Mouse (Mus musculus): ENCODE data around the gene Ociad1.

Ociad1 gene

DNA sequence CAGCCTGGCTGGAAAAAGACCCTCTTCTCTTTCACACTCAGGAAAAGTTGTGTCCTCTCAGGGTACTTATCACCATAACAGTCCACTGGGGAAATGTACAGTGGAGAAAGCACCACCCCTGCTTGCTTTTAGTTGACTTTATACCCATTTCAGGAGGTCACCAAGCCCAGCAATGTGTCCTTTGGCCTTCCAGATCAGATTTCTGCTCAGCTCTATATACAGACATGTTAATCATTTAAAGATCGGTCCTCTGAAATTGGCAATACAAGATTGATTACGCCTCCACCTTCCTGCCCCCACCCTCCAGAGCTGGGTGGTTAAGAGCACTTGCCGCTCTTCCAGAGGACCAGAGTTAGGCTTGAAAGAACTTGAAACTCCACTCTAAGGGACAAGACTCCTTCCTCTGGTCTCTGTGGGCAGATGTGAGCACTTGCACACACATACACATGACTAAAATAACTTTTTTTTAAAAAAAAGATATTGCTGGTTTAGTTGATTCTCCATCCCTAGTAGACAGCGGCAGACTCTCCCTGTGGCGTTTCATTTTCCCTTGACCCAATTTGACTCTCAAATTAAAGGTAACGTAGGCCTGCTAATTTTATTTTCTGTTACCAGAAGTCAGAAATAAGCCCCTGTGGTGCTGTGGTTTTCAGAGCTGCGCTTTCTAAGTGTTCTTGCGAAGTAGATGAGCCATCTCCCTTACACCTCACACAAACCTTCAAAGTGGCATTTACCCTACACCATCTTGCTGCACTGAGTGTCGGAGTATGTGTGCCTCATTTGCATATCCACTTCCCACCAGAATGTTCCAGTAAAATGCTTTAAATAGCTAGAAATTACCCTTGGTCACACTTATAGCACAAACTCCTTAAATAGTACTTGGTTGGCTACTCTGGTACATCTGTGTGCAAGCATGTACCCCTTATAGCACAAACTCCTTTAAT is 47.5 kb downstream of the Ociad1 start:
- no peak for DNase-seq (ENCODE audit: low spot score)

DNA sequence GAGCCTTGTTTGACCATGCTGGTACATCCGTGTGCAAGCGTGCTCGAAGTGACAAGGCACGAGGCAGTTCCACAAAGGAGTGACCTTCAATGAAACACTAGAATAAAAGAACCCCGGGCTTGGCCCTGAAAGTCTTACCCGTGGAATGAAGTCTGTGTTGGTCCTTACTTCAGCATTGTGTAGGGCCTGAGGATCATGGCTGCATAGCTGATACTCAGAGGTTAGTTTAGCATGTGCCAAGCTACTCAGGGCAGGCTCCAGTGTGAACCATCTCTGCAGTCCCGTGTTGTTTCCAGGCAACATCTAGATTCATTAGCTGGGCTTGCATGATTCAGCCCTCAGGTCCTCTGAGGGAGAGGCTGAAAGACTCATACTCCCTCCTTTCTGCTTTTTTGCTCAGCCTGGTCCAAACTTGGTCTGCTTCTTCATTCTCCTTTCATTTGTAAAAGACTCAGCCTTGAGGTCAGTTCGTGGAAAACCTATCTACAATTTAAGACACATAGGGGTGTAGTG is 48.2 kb downstream of the Ociad1 start, which contains the start of gene Ociad2:
Gene Ociad2 (minus strand): TSS at position 306 of the 513 bp plus-strand sequence.
- no peak for DNase-seq (ENCODE audit: low spot score)

DNA sequence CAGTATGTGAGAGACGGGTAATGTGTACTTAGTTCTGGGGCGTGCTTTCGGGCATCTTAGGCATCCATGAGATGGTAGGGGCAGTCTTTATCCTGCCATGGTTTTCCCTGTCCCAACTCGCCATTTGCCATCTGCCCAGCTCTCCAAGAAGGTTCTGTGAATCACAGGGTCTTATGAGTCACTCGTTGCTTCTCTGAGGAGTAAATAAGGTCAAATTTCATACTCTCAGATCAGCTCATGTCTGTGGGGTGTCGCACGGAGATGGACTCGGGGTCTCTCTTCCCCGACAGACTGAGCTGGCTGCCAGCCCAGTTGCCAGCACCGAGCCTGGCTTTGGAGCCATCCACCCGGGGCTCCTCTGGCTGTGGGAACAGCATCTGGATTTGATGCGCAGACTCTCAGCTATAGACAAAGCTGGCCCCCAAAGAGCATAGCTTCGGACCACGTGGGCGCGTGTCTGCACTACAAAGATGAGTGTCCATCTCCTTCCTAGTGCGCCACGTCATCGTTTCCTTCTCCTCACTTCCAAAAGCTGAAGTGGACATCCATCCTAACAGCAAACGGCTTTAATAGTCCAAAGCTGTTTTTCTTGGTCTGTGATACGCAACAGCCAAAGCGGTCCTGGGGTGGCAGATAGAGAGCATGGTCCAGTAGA is 50.2 kb downstream of the Ociad1 start:
- no peak for DNase-seq (ENCODE audit: low spot score)

DNA sequence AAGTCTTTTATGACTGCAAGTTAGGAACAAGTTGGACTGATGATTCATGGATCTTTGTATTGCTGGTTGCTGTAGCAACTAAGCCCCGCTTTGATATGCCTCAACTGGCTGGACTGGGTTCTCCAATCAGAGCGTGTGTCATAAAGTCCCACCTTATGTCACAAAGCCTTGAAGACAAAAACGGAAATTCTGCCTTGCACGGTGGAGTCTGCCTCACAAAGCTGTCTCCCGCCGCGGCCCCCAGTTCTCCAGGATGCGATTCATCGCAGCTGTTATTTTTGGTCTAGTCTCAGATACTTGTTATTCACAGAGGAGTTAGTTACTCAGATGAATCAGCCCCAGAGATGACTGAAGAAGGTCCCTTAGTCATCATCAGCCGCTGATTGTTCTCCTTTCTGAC is 51.7 kb downstream of the Ociad1 start:
- DNase-seq (ENCODE audit: low spot score), result peak; percentile 68

DNA sequence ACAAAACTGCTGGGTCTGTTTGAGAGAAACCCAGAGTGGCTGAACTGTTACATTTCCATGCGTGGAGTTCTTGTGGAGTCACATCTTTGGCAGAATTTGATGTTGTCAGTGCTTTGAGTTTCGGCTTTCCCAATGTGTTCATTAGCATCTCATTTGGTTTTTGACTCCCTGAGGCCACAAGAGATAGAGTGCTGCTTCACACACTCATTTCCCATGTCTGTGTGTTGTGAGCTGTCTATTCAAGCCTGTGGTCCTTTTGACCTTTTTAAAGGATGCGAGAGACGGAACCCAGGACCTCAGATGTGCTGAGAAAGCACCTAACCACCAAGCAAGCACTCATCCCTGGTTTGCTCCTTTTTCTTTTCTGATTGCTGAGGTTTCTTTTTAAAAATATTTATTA is 52.7 kb downstream of the Ociad1 start:
- DNase-seq (ENCODE audit: low spot score), result no peak

DNA sequence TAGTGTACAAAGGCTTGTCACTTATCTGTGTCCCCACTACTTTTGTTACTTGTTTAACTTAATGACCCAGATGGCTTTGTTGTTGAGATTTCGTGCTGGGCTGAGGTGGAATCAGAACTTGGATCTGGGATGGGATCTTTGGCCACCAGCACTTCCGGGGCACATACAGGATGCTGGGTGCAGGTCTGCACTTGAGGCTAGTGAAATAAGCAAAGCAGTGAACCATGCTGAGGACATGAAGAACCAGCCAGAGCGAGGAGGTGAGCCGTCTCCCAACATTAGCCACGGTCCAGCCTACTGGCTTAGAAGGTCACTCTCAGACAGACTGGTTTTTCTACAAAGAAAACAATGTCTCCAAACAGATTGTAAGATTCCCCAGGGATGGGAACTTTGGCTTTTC is 56.9 kb downstream of the Ociad1 start:
- no peak for DNase-seq (ENCODE audit: low spot score)

DNA sequence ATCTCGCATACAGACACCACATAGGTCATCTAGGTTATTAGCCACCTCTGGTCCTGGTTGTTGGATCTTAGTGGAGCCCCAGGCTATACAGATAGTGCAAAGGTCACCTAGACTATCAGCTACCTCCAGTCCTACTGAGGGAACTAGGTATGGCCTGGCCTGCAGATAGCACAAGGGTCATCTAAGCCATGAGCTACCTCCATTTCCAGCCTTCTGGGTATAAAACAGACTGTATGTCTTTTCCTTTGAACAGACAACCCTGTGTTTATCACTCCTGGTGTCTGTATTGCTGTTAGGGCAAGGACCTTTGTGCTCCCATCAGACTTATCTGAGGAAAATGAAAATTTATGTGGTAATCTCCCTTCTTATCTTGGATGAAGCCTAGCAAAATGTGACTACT is 59.2 kb downstream of the Ociad1 start:
- DNase-seq (ENCODE audit: low spot score), result no peak

DNA sequence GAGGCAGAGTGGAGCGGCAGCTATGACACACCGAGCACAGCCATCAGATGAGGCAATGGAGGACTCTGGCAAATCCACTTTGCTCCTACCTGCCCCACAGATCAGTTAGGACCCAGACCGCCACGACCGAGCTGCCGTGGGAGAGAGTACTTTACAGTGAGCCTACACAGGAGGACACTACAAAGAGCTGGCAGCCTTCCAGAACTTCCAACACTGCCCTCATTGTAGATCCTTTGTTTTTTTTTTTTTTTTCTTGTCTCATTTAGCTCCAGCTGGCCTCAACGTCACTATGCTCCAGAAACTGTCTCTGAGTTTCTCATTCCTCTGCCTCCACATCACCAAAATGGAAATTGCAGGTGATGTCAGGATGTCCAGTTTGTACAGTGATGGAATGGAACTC is 60.9 kb downstream of the Ociad1 start:
- peak; percentile 56 for DNase-seq (ENCODE audit: low spot score)

DNA sequence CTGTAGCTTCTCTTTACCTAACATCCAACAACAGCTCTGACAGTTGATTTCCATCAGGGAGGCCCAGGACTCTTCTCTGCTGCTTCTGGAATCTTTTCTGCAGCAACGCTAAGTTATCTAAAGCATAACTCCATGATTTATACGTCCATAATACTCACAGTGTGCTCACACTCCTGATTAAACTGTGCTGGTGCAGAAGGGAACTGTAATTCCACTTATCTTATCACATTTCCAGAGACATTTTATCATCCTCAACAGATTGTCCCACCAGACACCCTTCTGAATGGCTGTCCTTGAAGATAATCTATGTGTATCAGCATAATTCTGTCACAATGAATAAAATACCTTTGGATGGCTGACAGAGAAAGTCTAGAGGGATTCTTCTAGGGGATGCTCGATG is 61.4 kb downstream of the Ociad1 start:
- no peak for DNase-seq (ENCODE audit: low spot score)

DNA sequence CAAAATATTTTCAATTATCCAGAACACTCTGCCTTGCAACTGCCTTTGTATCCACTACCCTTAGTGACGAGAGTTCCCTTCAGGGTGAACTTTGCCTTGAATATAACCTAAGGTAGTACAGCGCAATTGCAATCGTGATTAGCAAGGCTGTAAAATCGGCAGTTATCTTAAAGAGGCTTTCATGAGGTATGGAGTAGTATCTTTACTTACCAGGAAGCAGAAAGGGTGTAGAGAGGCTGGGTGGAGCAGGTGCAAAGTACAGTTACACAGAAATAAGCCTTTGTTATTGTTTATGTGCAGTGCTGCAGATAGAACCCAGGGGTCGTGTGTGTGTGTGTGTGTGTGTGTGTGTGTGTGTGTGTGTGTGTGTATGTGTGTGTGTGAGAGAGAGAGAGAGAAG is 62.8 kb downstream of the Ociad1 start:
- no peak for DNase-seq (ENCODE audit: low spot score)

DNA sequence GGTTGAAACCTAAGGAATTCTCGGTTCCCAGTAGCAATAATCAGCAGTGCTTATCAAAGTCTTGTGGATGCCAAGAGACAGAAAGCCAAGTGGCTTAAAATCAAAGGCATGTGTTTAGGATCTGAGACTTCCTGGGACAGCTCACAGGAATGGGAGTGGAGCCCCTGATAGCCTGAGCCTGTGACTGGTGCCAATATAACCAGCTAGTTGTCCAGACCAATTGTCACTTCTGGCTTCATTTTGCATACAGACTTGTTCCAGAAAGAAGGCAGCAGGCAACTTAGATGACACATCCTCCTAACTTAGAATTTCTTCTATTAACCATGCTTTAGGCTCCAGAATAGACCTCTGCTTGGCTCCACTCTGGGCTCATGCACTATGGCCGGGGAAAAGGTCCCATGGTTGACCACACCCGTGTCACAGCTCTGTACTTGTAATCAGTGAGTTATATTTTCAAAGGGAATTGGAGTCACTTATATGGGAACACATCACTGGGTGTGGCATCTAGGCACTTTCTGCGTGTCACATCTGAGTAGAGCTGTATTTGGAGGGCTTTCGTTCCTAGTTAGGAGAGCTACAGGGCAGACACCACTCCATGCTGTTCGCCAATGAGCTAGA is 66.7 kb downstream of the Ociad1 start:
- no peak for DNase-seq (ENCODE audit: low spot score)

DNA sequence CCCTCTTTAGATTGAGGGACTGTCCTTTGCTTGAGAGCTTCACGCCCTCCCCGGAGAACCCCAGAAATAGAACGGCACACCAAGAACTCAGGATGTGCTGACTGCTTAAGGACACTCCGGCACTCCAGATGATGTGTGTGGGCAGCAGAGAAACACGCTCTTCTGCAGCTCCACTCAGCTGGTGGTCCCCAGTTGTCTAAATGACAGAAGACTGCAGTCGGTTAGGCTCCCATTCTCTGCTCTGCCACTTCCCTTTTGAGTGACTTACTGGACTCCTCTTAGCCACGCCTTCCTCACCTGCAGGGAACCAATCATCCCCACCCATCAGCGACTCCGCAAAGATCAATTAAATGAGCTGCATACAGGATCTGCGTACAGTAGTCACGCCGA is 67.2 kb downstream of the Ociad1 start:
- DNase-seq (ENCODE audit: low spot score), result peak; percentile 56

DNA sequence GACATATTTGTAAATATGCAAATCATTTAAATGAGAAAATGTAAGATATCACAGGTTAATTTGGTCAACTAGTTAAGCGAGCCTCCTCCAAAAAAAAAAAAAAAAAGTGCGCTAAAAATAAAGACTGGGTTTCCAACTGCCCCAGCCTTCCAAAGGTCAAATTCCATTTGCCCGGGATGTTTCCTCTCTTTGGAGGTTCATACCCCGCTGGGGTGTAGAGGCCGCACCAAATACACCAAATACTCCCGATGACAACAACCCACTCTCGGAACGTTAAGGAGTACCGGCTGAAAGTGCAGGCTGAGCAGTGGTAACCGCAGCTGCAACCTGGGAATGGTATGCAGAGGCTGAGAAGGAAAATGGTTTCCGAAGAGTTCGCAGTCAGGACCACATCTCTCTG is 67.7 kb downstream of the Ociad1 start:
- DNase-seq (ENCODE audit: low spot score), result no peak

DNA sequence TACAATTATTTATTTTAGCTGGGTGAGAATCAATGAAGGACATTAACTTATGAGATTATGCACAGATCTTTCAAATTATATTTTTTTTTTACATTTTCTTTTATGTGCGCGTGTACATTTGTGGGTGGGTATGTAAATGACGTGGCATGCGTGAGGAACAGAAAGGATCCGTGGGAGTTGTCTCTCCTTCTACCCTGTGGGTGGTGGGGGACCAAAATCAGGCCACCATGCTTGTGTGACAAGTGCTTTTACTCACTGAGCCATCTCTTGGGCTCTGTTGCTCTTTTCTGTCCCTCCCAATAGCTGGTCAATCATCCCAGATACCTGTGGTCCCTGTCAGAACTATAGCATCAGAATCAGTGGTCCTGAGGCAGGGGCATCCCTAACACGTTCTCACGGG is 69.8 kb downstream of the Ociad1 start:
- no peak for DNase-seq (ENCODE audit: low spot score)

DNA sequence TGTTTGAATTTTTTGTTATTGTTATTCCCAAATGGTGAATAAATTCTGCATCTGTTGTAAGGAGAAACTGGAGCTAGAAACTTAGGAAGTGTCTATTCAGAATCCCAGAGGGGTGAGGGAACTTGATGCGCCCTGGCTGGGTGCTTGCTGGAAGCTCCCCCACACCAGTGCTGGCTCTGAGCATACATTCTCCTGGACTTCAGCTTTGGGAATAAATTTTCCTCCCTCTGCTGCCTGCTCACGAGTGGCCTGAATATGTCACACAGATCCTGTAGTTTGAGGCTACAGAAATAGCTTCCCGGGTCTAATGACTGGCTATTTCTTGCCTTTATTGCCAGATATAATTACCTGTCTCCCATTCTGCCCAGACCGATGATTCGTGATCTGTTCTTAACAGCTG is 70.2 kb downstream of the Ociad1 start:
- DNase-seq (ENCODE audit: low spot score), result no peak

Measured in layer of hippocampus, adult 11-12 months (tissue).